Mouse (Mus musculus): Measurements from ENCODE around the gene Ece1. TPM values are rescaled to one million over a fixed set of nuclear protein-coding genes. Genes with fewer than 3 reads are reported as not detected.

Gene Ece1
- polyA plus RNA-seq, 1 experiment from 2014 or later: 48.6 TPM

DNA sequence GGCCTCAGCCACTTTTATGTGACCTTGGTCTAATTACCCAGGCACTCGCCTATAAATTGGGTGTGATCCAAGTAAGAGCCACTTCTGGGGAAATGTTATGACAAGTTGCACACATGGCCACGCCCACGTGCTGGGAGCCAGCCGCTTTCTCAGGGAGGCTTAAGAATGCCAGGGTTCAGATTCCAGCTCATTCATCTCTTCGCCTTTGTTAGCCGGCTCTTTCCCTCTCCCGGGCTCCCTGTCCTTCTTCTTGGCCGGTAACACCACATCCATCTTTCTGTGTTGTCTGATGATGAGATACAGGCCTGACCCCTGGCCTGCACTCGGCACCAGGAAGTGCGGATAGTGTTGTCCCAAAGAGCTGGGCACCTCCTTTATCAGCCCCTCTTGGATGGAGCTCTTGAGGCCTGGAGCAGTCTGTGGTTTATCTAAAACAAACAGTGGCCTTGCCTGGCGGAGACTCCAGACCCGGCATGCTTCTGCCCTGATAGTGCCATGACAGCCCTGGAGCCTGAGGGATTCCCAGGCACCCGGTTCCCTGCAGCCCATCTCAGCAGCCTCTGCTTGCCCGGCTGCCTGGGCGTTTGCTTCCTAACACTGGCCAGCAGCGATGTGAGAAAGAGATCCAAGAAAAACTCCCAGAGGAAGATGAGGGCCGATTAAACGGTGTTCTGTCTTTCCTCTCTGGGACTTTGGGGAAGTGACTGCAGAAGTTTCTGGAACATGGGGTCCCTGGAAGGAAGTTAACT, 69.1 kb downstream of the Ece1 start:
- peaks cover 5% of the 10 kb centered on the region; the same call in 1 of the 2 replicates for H3K36me3 ChIP-seq (ENCODE audit: control insufficient read depth, insufficient read depth, low read length)

DNA sequence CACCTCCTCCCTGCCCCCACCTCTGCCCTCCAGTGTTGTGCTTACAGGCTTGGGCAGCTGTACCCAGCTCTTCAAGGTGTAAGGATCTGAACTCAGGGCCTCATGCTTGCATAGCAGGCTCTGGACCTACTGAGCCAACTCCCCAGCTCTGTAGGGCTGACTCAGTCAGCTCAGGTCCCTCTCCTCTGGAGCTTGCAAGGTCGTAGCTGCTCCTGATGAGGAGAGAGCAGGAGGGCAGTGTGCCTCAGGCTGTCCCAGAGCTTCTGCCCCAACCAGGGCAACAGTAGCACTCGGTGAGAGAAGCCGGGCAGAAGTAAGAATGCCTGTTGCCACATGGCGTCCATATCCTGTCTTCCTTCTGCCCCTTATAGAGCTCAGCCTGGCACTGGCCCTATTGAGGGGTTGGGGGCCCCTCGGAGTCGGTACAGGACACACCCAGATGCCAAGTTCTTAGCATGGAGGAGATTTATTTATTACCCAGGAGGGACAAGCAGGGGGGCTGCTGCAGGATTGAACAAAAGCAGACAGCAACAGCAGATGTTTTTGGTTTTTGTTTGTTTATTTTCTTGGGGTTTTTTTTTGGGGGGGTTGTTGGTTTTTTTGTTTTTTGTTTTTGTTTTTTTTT, 70.6 kb downstream of the Ece1 start:
- Histone ChIP-seq H3K9ac (ENCODE audit: low read length) (no peak overlapping the region; the same call in 1 of the 2 replicates), H3K27me3 (ENCODE audit: control insufficient read depth, insufficient read depth, low read length) (no peaks in the 10 kb centered on the region), H3K9me3 (replicated peaks; ENCODE audit: control insufficient read depth, low read length) (no peaks in the 10 kb centered on the region), H3K4me2 (ENCODE audit: low read depth, low read length) (no peak overlapping the region), H3K36me3 (ENCODE audit: control insufficient read depth, insufficient read depth, low read length) (0 out of 2 replicates have a peak, but pooled peaks cover 9% of the 10 kb centered on the region), H3K27ac (ENCODE audit: low read length) (peak overlapping the region; percentile 94), H3K4me1 (ENCODE audit: control insufficient read depth, insufficient read depth, low read length) (peaks cover 51% of the 10 kb centered on the region), H3K4me3 (replicated peaks; ENCODE audit: low read length) (no peak overlapping the region)
- WGBS: 51% methylated on average over 6 of the region's 6 CpGs
- no peak for ATAC-seq (ENCODE audit: insufficient read depth, low FRiP score)

More for the DNA sequence above, 69.1 kb downstream of the Ece1 start:
- Histone ChIP-seq H3K9me3 (replicated peaks; ENCODE audit: control insufficient read depth, low read length) (no peaks in the 10 kb centered on the region), H3K4me2 (ENCODE audit: low read depth, low read length) (peak overlapping the region; percentile 42), H3K4me3 (replicated peaks; ENCODE audit: low read length) (no peak overlapping the region), H3K27ac (ENCODE audit: low read length) (peak overlapping the region; percentile 94), H3K9ac (ENCODE audit: low read length) (peak overlapping the region; percentile 49), H3K27me3 (ENCODE audit: control insufficient read depth, insufficient read depth, low read length) (no peaks in the 10 kb centered on the region), H3K4me1 (ENCODE audit: control insufficient read depth, insufficient read depth, low read length) (peaks cover 52% of the 10 kb centered on the region)
- 6% methylated on average over 18 of the region's 18 CpGs for WGBS
- ATAC-seq (ENCODE audit: insufficient read depth, low FRiP score): peak; percentile 77

DNA sequence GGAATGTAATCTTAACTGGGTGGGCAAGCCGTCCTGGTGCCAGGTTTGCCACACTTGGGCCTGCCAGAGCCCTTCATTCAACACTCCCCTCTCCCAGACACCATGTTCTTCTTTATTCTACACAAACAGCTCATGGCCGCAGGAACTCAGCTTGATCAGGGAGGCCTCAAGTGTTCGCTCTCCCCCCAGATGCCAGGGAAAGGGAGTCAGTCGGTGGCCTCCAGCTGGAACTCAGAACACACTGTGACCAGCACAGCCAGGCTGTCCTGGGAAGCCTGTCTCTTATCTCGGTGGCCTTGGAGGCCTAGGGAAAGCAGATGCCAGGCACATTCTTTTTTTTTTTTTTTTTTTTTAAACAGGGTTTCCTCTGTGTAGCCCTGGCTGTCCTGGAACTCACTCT, 71.3 kb downstream of the Ece1 start:
- H3K4me1 ChIP-seq (ENCODE audit: control insufficient read depth, insufficient read depth, low read length): peaks cover 46% of the 10 kb centered on the region
- H3K27ac ChIP-seq (ENCODE audit: low read length): peak overlapping the region; percentile 18; the same call in 1 of the 2 replicates
- 57% methylated on average over 5 of the region's 5 CpGs for WGBS
- no peak overlapping the region for H3K9ac ChIP-seq (ENCODE audit: low read length)
- H3K4me2 ChIP-seq (ENCODE audit: low read depth, low read length): no peak overlapping the region
- no peaks in the 10 kb centered on the region for H3K27me3 ChIP-seq (ENCODE audit: control insufficient read depth, insufficient read depth, low read length)
- H3K36me3 ChIP-seq (ENCODE audit: control insufficient read depth, insufficient read depth, low read length): 0 out of 2 replicates have a peak, but pooled peaks cover 9% of the 10 kb centered on the region
- no peaks in the 10 kb centered on the region for H3K9me3 ChIP-seq (replicated peaks; ENCODE audit: control insufficient read depth, low read length)
- H3K4me3 ChIP-seq (replicated peaks; ENCODE audit: low read length): no peak overlapping the region
- ATAC-seq (ENCODE audit: insufficient read depth, low FRiP score): no peak

DNA sequence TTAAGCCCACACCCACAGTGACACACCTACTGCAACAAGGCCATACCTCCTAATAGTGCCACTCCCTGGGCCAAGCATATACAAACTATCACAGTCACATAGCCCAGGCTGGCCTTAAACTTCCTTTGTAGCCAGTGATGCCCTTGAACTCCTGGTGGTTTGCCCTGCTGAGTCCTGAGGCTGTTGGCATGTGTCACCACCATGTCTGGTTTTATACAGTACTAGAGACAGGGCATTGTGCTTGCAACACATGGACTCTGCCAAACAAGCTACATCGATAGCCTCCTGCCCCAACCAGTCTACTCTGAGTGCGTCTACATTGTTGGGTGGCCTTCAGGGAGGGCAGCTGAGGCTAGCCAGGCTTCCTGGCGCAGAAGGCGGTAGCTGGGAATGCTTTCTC, 74.1 kb downstream of the Ece1 start:
- no peaks in the 10 kb centered on the region for H3K27me3 ChIP-seq (ENCODE audit: control insufficient read depth, insufficient read depth, low read length)
- H3K4me1 ChIP-seq (ENCODE audit: control insufficient read depth, insufficient read depth, low read length): peaks cover 20% of the 10 kb centered on the region
- H3K4me2 ChIP-seq (ENCODE audit: low read depth, low read length): no peak overlapping the region
- H3K36me3 ChIP-seq (ENCODE audit: control insufficient read depth, insufficient read depth, low read length): peaks cover 19% of the 10 kb centered on the region
- 87% methylated on average over 4 of the region's 4 CpGs for WGBS
- no peak overlapping the region for H3K9ac ChIP-seq (ENCODE audit: low read length)
- no peak overlapping the region for H3K27ac ChIP-seq (ENCODE audit: low read length)
- no peak overlapping the region for H3K4me3 ChIP-seq (replicated peaks; ENCODE audit: low read length)
- no peaks in the 10 kb centered on the region for H3K9me3 ChIP-seq (replicated peaks; ENCODE audit: control insufficient read depth, low read length)
- no peak for ATAC-seq (ENCODE audit: insufficient read depth, low FRiP score)

DNA sequence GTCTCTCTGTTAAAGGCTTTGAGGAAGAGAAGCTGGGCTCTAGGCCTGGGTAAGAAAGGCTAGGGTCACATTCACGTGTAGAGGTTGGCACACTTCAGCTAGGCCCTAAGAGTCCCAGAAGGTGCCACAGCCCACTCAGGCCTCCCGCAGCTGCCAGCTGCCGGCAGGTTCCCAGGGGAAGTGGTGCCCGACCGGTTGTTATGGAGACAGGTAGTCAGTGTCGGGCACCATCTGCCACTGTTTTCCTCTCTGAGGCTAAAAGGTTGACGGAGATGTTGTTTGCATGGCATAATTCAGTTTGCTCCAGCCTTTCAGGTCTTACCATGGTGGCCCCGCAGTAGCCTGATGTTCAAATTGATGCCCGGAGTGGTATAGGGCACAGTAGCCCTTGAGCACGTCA, 78.0 kb downstream of the Ece1 start:
- ATAC-seq (ENCODE audit: insufficient read depth, low FRiP score): no peak
- H3K4me2 ChIP-seq (ENCODE audit: low read depth, low read length): no peak overlapping the region
- 86% methylated on average over 10 of the region's 10 CpGs for WGBS

DNA sequence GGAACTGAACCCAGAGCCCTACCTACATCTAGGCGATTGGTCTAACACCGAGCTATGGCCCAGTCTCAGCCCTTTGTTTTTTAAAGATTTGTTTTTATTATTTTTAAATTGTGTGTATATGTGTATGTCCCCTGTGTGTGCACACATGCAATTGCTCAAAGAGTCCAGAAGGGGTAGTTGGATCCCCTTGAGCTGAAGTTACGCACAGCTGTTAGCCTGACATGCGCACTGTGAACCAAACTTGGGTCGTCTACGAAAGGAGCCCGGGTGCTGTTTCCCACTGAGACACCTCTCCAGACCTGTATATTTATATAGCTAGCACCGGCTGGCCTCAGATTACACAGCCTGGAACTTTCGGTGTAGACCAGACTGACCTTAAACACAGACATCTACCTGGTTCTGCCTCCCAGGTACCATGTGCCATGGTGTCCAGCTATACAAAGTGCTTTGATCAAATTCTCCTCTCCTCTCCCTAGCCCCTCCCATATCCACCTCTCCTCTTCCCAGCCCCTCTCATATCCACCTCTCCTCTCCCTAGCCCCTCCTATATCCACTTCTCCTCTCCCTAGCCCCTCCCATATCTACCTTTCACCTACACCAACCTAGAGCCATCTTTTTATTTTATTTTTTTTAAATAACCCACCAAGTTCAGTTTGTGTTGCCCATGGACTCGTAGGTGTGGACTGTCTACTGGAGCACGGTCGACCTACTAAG, 79.3 kb downstream of the Ece1 start:
- Histone ChIP-seq H3K27ac (ENCODE audit: low read length) (no peak overlapping the region), H3K27me3 (ENCODE audit: control insufficient read depth, insufficient read depth, low read length) (no peaks in the 10 kb centered on the region), H3K9me3 (replicated peaks; ENCODE audit: control insufficient read depth, low read length) (no peaks in the 10 kb centered on the region), H3K9ac (ENCODE audit: low read length) (no peak overlapping the region), H3K4me2 (ENCODE audit: low read depth, low read length) (no peak overlapping the region), H3K36me3 (ENCODE audit: control insufficient read depth, insufficient read depth, low read length) (peaks cover 28% of the 10 kb centered on the region), H3K4me1 (ENCODE audit: control insufficient read depth, insufficient read depth, low read length) (no peaks in the 10 kb centered on the region), H3K4me3 (replicated peaks; ENCODE audit: low read length) (no peak overlapping the region)
- ATAC-seq (ENCODE audit: insufficient read depth, low FRiP score): peak; percentile 7; the same call in 1 of the 2 replicates
- WGBS: 92% methylated on average over 12 of the region's 12 CpGs

More for the DNA sequence above, 78.0 kb downstream of the Ece1 start:
- H3K27ac ChIP-seq (ENCODE audit: low read length): no peak overlapping the region
- peaks cover 23% of the 10 kb centered on the region for H3K36me3 ChIP-seq (ENCODE audit: control insufficient read depth, insufficient read depth, low read length)
- no peaks in the 10 kb centered on the region for H3K27me3 ChIP-seq (ENCODE audit: control insufficient read depth, insufficient read depth, low read length)
- H3K4me1 ChIP-seq (ENCODE audit: control insufficient read depth, insufficient read depth, low read length): no peaks in the 10 kb centered on the region
- H3K9ac ChIP-seq (ENCODE audit: low read length): no peak overlapping the region
- no peaks in the 10 kb centered on the region for H3K9me3 ChIP-seq (replicated peaks; ENCODE audit: control insufficient read depth, low read length)
- no peak overlapping the region for H3K4me3 ChIP-seq (replicated peaks; ENCODE audit: low read length)

DNA sequence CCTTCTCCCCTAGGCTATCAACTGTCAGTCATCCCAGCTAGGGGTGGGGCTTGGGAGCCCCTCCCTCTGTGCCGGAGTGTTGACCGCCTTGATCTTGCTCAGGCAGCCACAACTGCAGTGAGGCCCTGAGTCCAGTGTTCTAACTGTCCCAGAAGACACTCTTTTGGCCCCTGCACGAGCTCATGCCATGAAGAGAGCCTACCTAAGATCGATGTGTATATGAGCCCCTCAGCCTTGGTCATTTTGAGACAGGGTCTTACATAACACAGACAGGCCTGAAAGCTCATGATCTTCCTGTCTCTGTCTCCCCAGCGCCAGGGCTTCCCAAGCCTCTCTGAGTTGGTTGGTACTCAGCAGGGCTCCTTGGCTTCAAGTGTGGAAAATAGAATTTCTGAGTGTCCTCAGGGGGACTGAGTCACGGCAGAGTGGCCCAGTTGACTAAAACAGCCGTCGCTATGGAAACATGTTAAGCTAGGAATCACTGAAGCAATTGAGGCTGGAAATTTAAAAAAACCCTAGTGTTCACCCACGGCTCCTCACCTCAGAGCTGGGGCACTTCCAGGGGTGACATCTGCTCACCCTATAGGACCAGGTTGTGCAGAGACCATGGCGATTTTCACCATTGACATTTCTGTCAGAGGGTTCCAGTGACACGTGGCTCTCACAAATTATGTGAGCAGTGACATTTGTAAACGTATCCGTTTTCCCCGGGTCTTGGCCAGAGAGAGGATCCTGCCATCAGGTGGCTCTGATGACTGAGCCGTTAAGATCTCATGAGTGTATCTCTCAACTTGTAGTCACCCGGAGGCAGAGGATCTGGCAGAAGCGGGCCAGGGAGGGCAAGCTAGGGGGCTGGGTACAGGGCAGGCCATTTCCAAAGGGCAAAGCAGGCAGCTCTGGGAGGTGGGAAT, 80.1 kb downstream of the Ece1 start:
- no peaks in the 10 kb centered on the region for H3K4me1 ChIP-seq (ENCODE audit: control insufficient read depth, insufficient read depth, low read length)
- H3K4me2 ChIP-seq (ENCODE audit: low read depth, low read length): no peak overlapping the region
- 70% methylated on average over 17 of the region's 17 CpGs for WGBS
- H3K9me3 ChIP-seq (replicated peaks; ENCODE audit: control insufficient read depth, low read length): no peaks in the 10 kb centered on the region
- H3K4me3 ChIP-seq (replicated peaks; ENCODE audit: low read length): no peak overlapping the region
- H3K36me3 ChIP-seq (ENCODE audit: control insufficient read depth, insufficient read depth, low read length): peaks cover 23% of the 10 kb centered on the region
- no peaks in the 10 kb centered on the region for H3K27me3 ChIP-seq (ENCODE audit: control insufficient read depth, insufficient read depth, low read length)
- ATAC-seq (ENCODE audit: insufficient read depth, low FRiP score): no peak; the same call in 1 of the 2 replicates
- H3K9ac ChIP-seq (ENCODE audit: low read length): no peak overlapping the region
- no peak overlapping the region for H3K27ac ChIP-seq (ENCODE audit: low read length)

DNA sequence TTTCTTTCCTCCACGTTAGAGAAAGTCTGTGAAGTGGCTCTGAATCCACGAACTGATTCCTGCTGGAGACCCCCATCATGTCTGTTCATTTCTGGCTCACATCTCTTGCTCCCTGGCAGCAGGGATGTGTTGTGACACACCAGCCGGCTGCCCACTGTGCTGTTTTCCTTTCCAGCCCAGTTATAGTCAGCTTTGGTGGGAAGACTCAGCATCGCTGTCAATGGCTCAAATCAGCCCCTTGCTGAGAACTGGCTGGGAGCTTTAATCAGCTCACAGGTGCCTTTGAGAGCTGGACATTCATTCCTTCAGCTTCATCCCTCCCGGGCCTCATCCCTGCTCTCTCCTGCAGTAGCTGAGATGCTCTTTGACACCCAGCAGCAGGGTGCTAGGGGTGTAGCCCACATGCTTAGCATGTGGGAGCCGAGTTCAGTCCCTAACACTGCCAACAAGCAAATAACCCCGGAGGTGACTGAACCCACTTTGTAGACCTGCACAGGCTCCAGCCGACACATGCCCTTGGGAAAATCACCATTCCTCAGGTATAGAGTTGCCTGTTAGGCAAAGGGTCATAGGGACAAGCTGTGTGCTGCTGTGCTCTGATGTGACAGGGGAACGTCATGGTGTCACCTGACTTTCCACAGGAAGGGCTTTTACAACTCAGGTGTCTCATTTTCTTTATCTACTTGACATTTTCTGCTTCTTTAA, 80.9 kb downstream of the Ece1 start:
- Histone ChIP-seq H3K27me3 (ENCODE audit: control insufficient read depth, insufficient read depth, low read length) (no peaks in the 10 kb centered on the region), H3K4me2 (ENCODE audit: low read depth, low read length) (no peak overlapping the region), H3K4me3 (replicated peaks; ENCODE audit: low read length) (no peak overlapping the region), H3K36me3 (ENCODE audit: control insufficient read depth, insufficient read depth, low read length) (peaks cover 22% of the 10 kb centered on the region), H3K4me1 (ENCODE audit: control insufficient read depth, insufficient read depth, low read length) (no peaks in the 10 kb centered on the region), H3K9ac (ENCODE audit: low read length) (no peak overlapping the region), H3K9me3 (replicated peaks; ENCODE audit: control insufficient read depth, low read length) (no peaks in the 10 kb centered on the region), H3K27ac (ENCODE audit: low read length) (no peak overlapping the region)
- WGBS: 78% methylated on average over 9 of the region's 9 CpGs
- ATAC-seq (ENCODE audit: insufficient read depth, low FRiP score): no peak

Data from stomach, embryonic 16.5 days (tissue).